Mouse (Mus musculus) heart, postnatal 0 days (tissue): ENCODE measurements at regions not wholly inside any gene's neighbourhood (a gene's known extent, or its start where the extent isn't known, plus 50 kb on each side); places are given as distances from the start of the nearest gene placed in this dataset.

Experiments
- CTCF ChIP-seq: IDR thresholded peaks from 2 replicates; pipeline ENCODE4 v1.5.1; 2016; ENCODE audit warnings: antibody characterized with exemption, control low read depth, low read depth
- EP300 ChIP-seq: IDR thresholded peaks from 2 replicates; pipeline ENCODE4 v1.6.1; 2016; ENCODE audit warnings: antibody characterized with exemption, low read depth

GRCm38 (mm10) chr5:133645696-133646195 is 453.8 kb upstream of the Castor2 start:
- TF ChIP-seq CTCF (no peak), EP300 (no peak)
